Mouse (Mus musculus) stomach, postnatal 0 days (tissue): ENCODE measurements around the gene Ptcd2.

ENCODE experiments used
- CTCF ChIP-seq: IDR thresholded peaks from 2 replicates; pipeline ENCODE4 v1.5.1; 2016; ENCODE audit warnings: antibody characterized with exemption, low read depth, mild to moderate bottlenecking, moderate library complexity
- EP300 ChIP-seq: optimal IDR thresholded peaks from 2 replicates; pipeline ENCODE3; 2016; ENCODE audit warnings: antibody characterized with exemption

- TF ChIP-seq CTCF (no peak), EP300 (no peak)
Observed at GRCm38 (mm10) chr13:99303846-99304245, 40.7 kb downstream of the Ptcd2 start.
